Mouse (Mus musculus) cerebellum, adult 8-10 months (tissue): ENCODE measurements at regions not wholly inside any gene's neighbourhood (a gene's known extent, or its start where the extent isn't known, plus 50 kb on each side); places are given as distances from the start of the nearest gene placed in this dataset.

Experiments used
- DNase-seq: peaks from one replicate; pipeline ENCODE4 v3.0.0; 2022

DNA sequence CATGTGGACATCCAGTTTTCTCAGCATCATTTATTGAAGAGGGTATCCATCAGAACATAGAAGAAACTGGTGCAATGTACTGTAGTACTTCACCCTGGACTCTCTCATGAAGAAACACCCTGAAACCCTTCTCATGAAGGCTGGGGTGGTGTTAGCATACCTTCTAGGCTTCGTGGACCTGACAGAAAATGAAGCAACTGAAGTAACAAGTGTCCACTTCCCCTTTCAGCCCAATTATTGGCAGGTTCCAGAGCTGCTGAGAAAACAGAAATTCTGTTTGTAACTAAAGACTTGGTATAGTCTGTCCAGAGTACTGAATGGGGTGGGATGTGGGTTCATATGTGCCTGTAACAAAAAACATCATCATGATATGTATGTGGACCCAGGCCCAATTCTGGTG lies 231.4 kb upstream of the Fggy start:
- no peak for DNase-seq

GRCm38 (mm10) chr4:95339822-95340221 lies 217.5 kb upstream of the Fggy start:
- DNase-seq: no peak

GRCm38 (mm10) chr4:95340926-95341325 lies 216.4 kb upstream of the Fggy start:
- no peak for DNase-seq

DNA sequence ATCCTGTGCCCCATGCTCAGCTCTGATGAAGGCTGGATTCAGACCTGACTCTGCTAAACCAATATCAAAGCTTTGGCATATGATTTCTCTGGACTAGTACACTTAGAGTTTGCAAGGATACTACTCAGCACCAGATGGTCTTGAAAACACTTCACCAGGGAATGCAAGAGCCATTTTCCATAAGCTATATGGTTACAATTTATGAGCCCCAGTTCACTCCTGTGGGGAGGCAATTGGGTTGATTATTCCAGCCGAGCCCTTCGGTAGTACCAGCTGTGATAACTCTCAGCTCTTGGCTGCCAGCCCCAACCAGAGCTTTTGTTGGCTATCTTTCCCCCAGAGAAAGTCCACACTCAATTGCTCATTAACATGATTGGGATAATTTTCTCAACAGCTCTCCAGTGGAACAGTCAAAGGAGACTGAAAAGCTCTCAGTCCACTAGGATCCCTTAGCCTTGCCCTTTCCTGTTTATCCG lies 210.5 kb upstream of the Fggy start:
- DNase-seq: no peak

- DNase-seq: no peak
These were observed 209.9 kb upstream of the Fggy start for GRCm38 (mm10) chr4:95347436-95347835.

DNA sequence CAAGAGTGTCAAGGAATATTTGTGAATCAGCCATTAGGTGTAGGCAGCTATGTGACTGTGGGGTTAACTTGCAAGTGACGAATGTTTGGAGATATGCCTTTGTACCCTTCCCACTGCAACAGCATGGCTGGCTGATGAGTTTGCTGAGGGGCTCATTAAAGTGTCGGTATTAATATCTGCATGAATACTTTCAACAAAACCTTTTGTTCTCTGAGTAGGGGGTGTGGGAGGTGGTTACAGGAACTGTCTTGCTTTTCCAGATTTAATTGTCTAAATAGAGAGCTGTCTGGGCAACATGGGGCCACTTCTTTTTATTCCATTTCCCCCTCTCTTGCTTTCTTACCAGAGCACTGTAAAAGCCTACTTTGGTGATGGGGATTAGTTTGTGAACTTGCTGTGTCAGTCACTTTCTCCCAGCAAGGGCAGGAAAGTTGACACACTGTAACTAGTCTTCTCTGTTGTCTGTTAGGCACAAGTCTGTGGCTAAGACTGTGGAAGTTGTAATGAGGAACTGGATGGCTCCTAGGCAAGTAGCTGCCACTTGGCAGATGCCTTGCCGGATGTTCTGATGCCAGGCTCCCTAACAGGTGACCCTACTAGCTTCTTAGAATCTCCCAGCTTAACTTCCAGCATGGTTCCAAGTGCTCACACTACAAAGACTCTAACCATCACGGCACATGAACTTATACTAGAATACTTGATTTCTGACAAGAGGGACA lies 208.7 kb upstream of the Fggy start:
- no peak for DNase-seq

GRCm38 (mm10) chr4:95353894-95354319 lies 203.4 kb upstream of the Fggy start:
- no peak for DNase-seq

- no peak for DNase-seq
These were observed 198.6 kb upstream of the Fggy start for GRCm38 (mm10) chr4:95358674-95359073.

DNA sequence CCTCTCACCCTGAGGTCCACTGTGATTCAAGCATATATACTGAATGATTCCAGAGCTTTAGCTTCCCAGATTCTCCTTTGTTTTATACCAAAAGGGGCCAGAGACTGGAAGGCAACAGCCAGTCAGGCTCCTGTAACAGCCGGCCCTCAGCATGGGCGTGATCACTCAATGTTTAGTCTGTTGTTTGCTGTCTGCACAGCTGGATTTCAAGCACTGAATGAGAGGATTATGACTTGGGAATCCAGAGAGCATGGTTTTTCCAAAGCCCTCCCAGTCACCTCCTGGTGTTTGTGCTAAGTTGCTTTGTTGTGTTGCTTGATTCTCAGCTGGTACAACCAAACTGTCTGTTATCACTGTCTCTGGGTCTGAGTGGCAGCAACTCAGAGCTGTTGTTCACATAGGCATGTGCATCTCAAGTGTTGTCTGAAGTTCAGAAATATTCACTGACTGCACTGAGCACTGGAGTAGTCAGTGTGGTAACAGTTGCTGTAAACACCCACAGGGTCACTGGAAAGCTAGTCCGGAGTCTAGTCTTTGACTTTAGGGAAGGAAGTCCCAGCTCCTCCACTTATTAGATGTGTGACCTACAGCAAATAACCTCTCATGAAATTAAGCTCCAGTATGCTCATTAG lies 196.9 kb upstream of the Fggy start:
- no peak for DNase-seq

DNA sequence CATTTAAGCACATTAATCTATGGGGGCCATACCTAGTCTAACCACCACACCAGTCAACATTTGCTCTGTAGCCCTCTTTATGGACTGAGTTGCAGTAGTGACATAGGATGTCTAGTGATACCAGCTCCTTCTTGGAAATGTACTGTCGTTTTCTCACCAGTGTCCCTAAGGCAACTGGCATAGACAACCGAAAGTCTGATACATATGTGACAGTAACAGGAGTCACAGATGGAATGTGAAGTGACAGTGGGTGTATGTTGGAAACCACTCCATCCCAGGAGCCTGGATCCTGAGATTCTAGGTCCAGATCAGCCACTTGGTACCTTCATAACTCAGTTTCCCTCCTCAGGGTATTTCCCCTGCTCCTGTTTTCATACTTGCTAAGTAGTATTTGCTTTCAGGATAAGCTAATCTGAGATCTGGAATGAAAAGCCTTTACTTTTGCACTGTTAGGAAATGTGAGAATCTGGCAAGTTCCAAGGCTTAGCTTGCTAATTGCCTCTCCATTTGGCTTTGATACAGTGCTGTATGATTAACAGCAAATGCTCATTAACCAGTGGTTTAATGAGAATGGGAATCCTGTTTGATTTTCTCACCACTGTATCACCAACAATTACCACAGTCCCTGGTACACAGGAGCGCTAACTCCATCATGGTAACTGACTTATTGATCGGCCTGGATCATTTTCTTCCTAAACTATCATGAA lies 192.8 kb upstream of the Fggy start:
- DNase-seq: no peak

- DNase-seq: no peak
These were observed 180.9 kb upstream of the Fggy start for GRCm38 (mm10) chr4:95376386-95376785.

- DNase-seq: no peak
These were observed 179.8 kb upstream of the Fggy start for GRCm38 (mm10) chr4:95377222-95378134.

DNA sequence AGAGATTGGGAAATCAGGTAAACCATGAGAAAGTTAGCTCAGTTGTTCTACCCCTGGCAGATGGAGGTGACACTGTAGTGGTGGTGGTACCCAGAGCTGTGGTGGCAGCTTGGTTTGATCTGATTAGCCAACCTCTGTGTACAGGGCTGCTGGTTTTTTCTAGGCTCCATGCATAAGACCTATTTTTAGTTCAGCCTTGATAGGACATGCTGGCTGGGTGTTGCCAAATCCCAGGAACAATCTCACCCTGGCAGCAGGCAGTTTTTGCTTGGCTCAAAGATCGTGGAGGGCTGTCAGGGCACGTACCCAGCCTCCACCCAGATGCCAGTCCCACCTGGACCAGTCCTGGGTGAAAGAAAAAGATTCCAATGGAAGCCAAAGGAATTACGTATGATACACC lies 178.7 kb upstream of the Fggy start:
- DNase-seq: no peak

DNA sequence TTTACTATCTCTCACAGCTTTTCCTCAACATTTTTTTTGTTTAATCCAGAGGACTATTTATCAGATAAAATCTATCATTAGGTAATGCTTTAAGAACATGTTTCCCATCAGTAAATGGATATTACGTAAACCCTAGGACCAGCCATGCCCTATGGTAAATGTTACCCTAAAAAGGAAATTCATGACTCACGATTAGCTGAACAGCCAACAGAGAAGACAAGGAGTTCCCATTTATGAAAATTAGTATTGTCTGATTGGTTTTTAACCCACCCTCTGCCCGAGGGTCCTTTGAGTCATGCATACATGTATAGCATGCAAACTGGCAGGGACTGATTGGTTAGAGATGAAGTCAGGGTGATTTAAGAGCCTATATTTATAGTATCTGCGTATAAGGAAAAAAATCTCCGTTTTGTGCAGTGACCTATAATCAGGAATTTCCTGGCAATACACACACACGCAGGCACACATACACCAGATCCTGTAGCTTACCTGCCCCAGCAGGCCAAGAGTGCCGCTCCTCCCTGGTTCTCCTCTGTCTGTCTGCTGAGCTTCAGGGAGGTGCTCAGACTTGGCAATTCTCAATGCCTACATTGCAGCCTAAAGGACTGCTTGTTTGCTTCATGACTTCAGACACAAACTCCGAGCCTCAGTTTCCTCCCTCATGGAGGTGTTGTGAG lies 174.0 kb upstream of the Fggy start:
- DNase-seq: no peak

- no peak for DNase-seq
These were observed 171.8 kb upstream of the Fggy start for GRCm38 (mm10) chr4:95385552-95385951.

DNA sequence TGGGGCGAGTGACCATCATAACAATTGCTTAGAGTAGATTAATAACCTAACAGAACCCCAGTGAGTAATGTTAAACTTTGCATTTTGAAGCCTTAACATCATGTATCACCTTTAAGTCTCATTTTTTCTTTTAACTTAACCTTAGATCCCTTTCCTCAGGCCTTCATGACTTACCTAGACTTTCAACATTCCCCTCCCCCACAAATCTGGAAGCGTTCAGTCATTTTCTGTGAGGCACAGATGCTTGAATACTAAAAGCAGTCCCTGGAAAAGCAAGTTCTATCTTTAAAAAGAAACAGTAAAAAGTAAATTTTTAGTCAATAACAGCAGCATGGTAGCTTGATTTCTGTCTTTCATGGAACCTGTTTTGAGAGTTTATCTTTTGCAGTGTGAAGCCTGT lies 171.3 kb upstream of the Fggy start:
- DNase-seq: no peak

- DNase-seq: no peak
These were observed 168.8 kb upstream of the Fggy start for GRCm38 (mm10) chr4:95388556-95388955.

GRCm38 (mm10) chr4:95389647-95390046 lies 167.7 kb upstream of the Fggy start:
- no peak for DNase-seq

DNA sequence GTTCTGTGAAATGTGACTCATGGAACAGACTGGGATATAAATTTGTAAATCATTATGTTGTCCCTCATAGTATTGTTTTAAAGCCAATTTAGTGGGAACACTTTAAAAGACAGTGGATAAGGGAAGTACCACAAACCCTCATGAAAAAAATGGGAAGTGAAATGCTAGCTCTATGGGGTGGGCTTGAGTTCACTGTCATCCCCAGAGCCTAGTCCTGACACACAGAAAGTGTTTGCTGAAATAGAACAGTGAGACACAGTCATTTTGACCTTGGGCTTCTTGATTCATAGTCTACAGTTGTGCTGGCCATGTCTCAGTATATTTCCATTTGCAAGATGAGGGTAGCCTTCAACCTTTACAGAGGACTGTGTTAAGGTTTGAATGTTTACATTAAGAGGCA lies 166.8 kb upstream of the Fggy start:
- no peak for DNase-seq

DNA sequence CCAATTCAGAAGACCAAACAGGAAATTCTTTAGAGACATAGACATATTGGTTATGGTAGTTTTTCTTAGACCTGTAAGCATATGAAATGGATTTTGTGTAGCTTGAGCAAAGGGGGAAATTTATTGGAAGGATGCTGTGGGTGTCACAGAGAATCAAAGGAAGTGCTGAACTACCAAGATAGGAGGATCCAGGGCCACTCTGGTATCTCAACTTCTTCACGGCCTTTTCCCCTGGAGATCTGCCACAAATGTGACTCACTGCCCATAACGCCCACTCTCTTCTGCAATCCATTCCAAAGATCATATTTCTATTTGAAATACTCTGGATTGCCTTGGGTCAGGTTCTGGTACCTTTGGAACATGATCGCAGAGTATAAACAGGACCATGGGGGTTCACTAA lies 161.6 kb upstream of the Fggy start:
- no peak for DNase-seq

- no peak for DNase-seq
These were observed 159.0 kb upstream of the Fggy start for GRCm38 (mm10) chr4:95398301-95398700.

DNA sequence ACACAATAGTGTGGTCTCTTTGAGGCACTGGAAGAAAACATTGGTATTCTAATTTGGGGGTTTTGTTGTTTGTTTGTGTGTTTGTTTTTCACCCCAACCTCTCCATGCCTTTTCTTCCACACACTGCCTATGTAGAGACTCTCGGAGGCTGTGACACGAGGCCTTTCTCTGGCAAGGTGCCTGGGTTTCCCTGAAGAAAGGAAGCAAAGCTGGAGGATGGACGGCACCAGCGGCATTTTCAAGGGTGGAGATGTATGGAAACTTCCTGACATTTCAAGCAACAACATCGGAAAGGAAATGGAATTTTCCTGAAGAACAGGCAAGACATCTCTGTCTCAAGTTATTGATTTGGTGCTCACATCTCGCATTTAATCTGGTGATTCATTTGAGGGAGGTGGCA lies 155.0 kb upstream of the Fggy start:
- DNase-seq: no peak
